Mouse (Mus musculus): ENCODE measurements around the gene Abhd17b. TPM values are rescaled to one million over a fixed set of nuclear protein-coding genes. Genes with fewer than 3 reads are reported as not detected.

The Abhd17b gene
- 17.5 and 28.9 TPM in 2 replicates for total RNA-seq (2014; rRNA removed; ENCODE audit: low replicate concordance)
- 17.0 and 17.6 TPM in 2 replicates for polyA plus RNA-seq (2015; fragmentation: Nextera tagmentation; extraction: Ambion mirVana)

- peak; percentile 37 for ATAC-seq (ENCODE audit: insufficient read depth, low read depth)
- peak within 1 kb of the TSS; percentile 97 for H3K9ac ChIP-seq (replicated peaks; ENCODE audit: low read depth, low read length)
- H3K27me3 ChIP-seq (ENCODE audit: control insufficient read depth, insufficient read depth, low read length), result no peaks in the 10 kb centered on the region
- H3K36me3 ChIP-seq (replicated peaks; ENCODE audit: control insufficient read depth, insufficient read depth, low read length), result no peaks in the 10 kb centered on the region
- TF ChIP-seq CTCF (IDR thresholded peaks at IDR 0.05; ENCODE audit: low read depth) (peak; percentile 28; the same call in 1 of the 2 replicates), EP300 (IDR thresholded peaks at IDR 0.05; ENCODE audit: low read depth) (no peak)
- H3K4me2 ChIP-seq (ENCODE audit: low read depth, low read length), result peak within 1 kb of the TSS; percentile 82
- peaks cover 22% of the 10 kb centered on the region for H3K4me1 ChIP-seq (ENCODE audit: control insufficient read depth, insufficient read depth)
- DNase-seq (ENCODE audit: low spot score), result peak; percentile 55
- peak within 1 kb of the TSS; percentile 98 for H3K4me3 ChIP-seq (ENCODE audit: low read depth, low read length)
- H3K9me3 ChIP-seq (replicated peaks; ENCODE audit: control insufficient read depth, low read length), result no peaks in the 10 kb centered on the region
- WGBS, result under 1% methylated on average over 86 of the region's 105 CpGs
- peak within 1 kb of the TSS; percentile 99 for H3K27ac ChIP-seq (ENCODE audit: low read depth)
Measured at GRCm38 (mm10) chr19:21653172-21653981, at the start of gene Abhd17b. Gene Abhd17b, plus strand, starts transcription at chr19:21653185.

GRCm38 (mm10) chr19:21603836-21604235, 49.1 kb upstream of the Abhd17b start:
- ATAC-seq (ENCODE audit: insufficient read depth, low read depth), result peak; percentile 30; the same call in 1 of the 2 replicates
- Histone ChIP-seq H3K27me3 (ENCODE audit: control insufficient read depth, insufficient read depth, low read length) (no peaks in the 10 kb centered on the region), H3K4me3 (ENCODE audit: low read depth, low read length) (no peak overlapping the region), H3K9ac (replicated peaks; ENCODE audit: low read depth, low read length) (no peak overlapping the region), H3K4me1 (ENCODE audit: control insufficient read depth, insufficient read depth) (peaks cover 9% of the 10 kb centered on the region), H3K4me2 (ENCODE audit: low read depth, low read length) (no peak overlapping the region), H3K27ac (ENCODE audit: low read depth) (peak overlapping the region; percentile 30), H3K9me3 (replicated peaks; ENCODE audit: control insufficient read depth, low read length) (no peaks in the 10 kb centered on the region), H3K36me3 (replicated peaks; ENCODE audit: control insufficient read depth, insufficient read depth, low read length) (no peaks in the 10 kb centered on the region)
- TF ChIP-seq EP300 (IDR thresholded peaks at IDR 0.05; ENCODE audit: low read depth) (no peak), CTCF (IDR thresholded peaks at IDR 0.05; ENCODE audit: low read depth) (no peak)
- 26% methylated on average over 3 of the region's 3 CpGs for WGBS
- peak; percentile 47 for DNase-seq (ENCODE audit: low spot score)

GRCm38 (mm10) chr19:21605294-21605693, 47.7 kb upstream of the Abhd17b start:
- H3K27me3 ChIP-seq (ENCODE audit: control insufficient read depth, insufficient read depth, low read length), result no peaks in the 10 kb centered on the region
- 89% methylated on average over 3 of the region's 3 CpGs for WGBS
- DNase-seq (ENCODE audit: low spot score) (no peak), ATAC-seq (ENCODE audit: insufficient read depth, low read depth) (no peak)
- TF ChIP-seq EP300 (IDR thresholded peaks at IDR 0.05; ENCODE audit: low read depth) (no peak), CTCF (IDR thresholded peaks at IDR 0.05; ENCODE audit: low read depth) (no peak)
- H3K27ac ChIP-seq (ENCODE audit: low read depth), result no peak overlapping the region
- H3K4me3 ChIP-seq (ENCODE audit: low read depth, low read length), result no peak overlapping the region
- H3K9me3 ChIP-seq (replicated peaks; ENCODE audit: control insufficient read depth, low read length), result no peaks in the 10 kb centered on the region
- no peaks in the 10 kb centered on the region for H3K36me3 ChIP-seq (replicated peaks; ENCODE audit: control insufficient read depth, insufficient read depth, low read length)
- H3K4me2 ChIP-seq (ENCODE audit: low read depth, low read length), result no peak overlapping the region
- H3K9ac ChIP-seq (replicated peaks; ENCODE audit: low read depth, low read length), result no peak overlapping the region
- H3K4me1 ChIP-seq (ENCODE audit: control insufficient read depth, insufficient read depth), result peaks cover 9% of the 10 kb centered on the region

- Histone ChIP-seq H3K9me3 (replicated peaks; ENCODE audit: control insufficient read depth, low read length) (no peaks in the 10 kb centered on the region), H3K4me1 (ENCODE audit: control insufficient read depth, insufficient read depth) (no peaks in the 10 kb centered on the region), H3K9ac (replicated peaks; ENCODE audit: low read depth, low read length) (no peak overlapping the region), H3K27ac (ENCODE audit: low read depth) (no peak overlapping the region), H3K36me3 (replicated peaks; ENCODE audit: control insufficient read depth, insufficient read depth, low read length) (no peaks in the 10 kb centered on the region), H3K4me2 (ENCODE audit: low read depth, low read length) (no peak overlapping the region), H3K4me3 (ENCODE audit: low read depth, low read length) (no peak overlapping the region), H3K27me3 (ENCODE audit: control insufficient read depth, insufficient read depth, low read length) (no peaks in the 10 kb centered on the region)
- WGBS, result 79% methylated on average over 6 of the region's 6 CpGs
- ATAC-seq (ENCODE audit: insufficient read depth, low read depth), result no peak
- DNase-seq (ENCODE audit: low spot score), result no peak
- TF ChIP-seq EP300 (IDR thresholded peaks at IDR 0.05; ENCODE audit: low read depth), result no peak
- no peak for TF ChIP-seq CTCF (IDR thresholded peaks at IDR 0.05; ENCODE audit: low read depth)
Measured at GRCm38 (mm10) chr19:21610240-21610639, 42.7 kb upstream of the Abhd17b start.

- TF ChIP-seq EP300 (IDR thresholded peaks at IDR 0.05; ENCODE audit: low read depth) (no peak), CTCF (IDR thresholded peaks at IDR 0.05; ENCODE audit: low read depth) (no peak)
- Histone ChIP-seq H3K36me3 (replicated peaks; ENCODE audit: control insufficient read depth, insufficient read depth, low read length) (no peaks in the 10 kb centered on the region), H3K9me3 (replicated peaks; ENCODE audit: control insufficient read depth, low read length) (no peaks in the 10 kb centered on the region), H3K9ac (replicated peaks; ENCODE audit: low read depth, low read length) (no peak overlapping the region), H3K27ac (ENCODE audit: low read depth) (no peak overlapping the region), H3K4me2 (ENCODE audit: low read depth, low read length) (no peak overlapping the region), H3K4me3 (ENCODE audit: low read depth, low read length) (no peak overlapping the region), H3K27me3 (ENCODE audit: control insufficient read depth, insufficient read depth, low read length) (no peaks in the 10 kb centered on the region), H3K4me1 (ENCODE audit: control insufficient read depth, insufficient read depth) (no peaks in the 10 kb centered on the region)
- no peak for ATAC-seq (ENCODE audit: insufficient read depth, low read depth)
- WGBS, result 80% methylated on average over 6 of the region's 6 CpGs
- no peak for DNase-seq (ENCODE audit: low spot score)
Measured at GRCm38 (mm10) chr19:21611297-21611696, 41.7 kb upstream of the Abhd17b start.

Measured in heart, postnatal 0 days (tissue).